Mouse (Mus musculus): ENCODE results near the gene Nxf7. TPM values are rescaled to one million over a fixed set of nuclear protein-coding genes. Genes with fewer than 3 reads are reported as not detected.
"Not testable (repeated sequence)": the region's sequence is repeated elsewhere in the genome, so short reads cannot be mapped to it uniquely, and the experiment has no call there.

Nxf7 gene
- polyA plus RNA-seq (2015; fragmentation: Nextera tagmentation; extraction: Ambion mirVana): 0.43 TPM in 1 of 2 replicates, not detected in the other

DNA sequence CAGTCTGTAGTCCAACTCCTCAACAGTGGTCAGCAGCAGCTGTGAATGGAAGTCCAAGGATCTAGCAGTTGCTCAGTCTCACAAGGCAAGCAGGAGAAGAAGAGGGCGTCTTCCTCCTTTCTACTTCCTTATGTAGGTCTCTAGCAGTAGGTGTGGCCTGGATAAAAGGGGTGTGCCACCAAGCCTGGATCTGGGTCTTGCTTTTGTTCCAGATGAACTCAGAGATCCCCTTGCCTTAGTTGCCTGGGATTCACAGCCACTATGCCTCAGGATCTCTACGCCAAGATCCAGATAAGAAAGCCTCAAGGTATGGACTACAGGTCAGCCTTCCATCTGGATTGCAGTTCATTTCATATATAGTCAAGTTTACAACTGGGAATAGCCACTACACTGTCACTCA, at the start of gene Nxf7:
Nxf7 (minus strand) TSS at position 101 of the 400 bp plus-strand sequence.
- Histone ChIP-seq H3K36me3 (ENCODE audit: control insufficient read depth, insufficient read depth, low read length) (no peaks in the 10 kb centered on the region), H3K9me3 (ENCODE audit: control insufficient read depth, low read length) (peaks cover 4% of the 10 kb centered on the region; the same call in 1 of the 2 replicates), H3K4me2 (ENCODE audit: low read depth, low read length) (no peak within 1 kb of the TSS), H3K4me3 (ENCODE audit: low read length) (no peak within 1 kb of the TSS), H3K9ac (ENCODE audit: low read depth, low read length) (no peak within 1 kb of the TSS), H3K4me1 (ENCODE audit: control insufficient read depth, insufficient read depth, low read length) (no peaks in the 10 kb centered on the region), H3K27ac (ENCODE audit: low read length) (no peak within 1 kb of the TSS), H3K27me3 (replicated peaks; ENCODE audit: control insufficient read depth, insufficient read depth, low read length) (no peaks in the 10 kb centered on the region)
- no peak for ATAC-seq
- WGBS: 76% methylated on average over 2 of the region's 2 CpGs

DNA sequence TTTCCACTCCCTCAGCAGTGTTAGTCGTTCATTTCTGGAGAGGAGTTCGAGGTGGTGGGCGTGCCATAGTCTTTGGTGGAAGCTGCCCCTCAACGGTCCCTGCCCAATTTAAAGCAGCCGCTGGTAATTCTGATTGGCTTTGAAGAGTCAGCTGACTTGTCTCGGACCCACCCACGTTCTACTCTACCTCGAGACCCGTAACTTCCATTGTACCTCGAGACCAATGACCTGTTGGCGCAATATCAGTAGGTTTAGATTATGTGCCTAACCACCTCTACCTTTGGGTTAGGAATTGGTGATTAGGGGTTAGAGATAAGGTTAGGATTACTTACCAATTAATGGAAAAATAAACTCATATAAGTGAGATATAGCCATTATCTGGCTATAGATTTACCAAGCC, 29.0 kb upstream of the Nxf7 start, which contains the start of gene Prame:
Prame (minus strand) TSS at position 101 of the 400 bp plus-strand sequence.
- no peaks in the 10 kb centered on the region for H3K9me3 ChIP-seq (ENCODE audit: control insufficient read depth, low read length)
- ATAC-seq: no peak
- no peaks in the 10 kb centered on the region for H3K27me3 ChIP-seq (replicated peaks; ENCODE audit: control insufficient read depth, insufficient read depth, low read length)
- H3K4me2 ChIP-seq (ENCODE audit: low read depth, low read length): no peak within 1 kb of the TSS
- H3K4me3 ChIP-seq (ENCODE audit: low read length): no peak within 1 kb of the TSS
- no peak within 1 kb of the TSS for H3K27ac ChIP-seq (ENCODE audit: low read length)
- no peaks in the 10 kb centered on the region for H3K36me3 ChIP-seq (ENCODE audit: control insufficient read depth, insufficient read depth, low read length)
- 87% methylated on average over 11 of the region's 11 CpGs for WGBS
- H3K4me1 ChIP-seq (ENCODE audit: control insufficient read depth, insufficient read depth, low read length): no peaks in the 10 kb centered on the region
- no peak within 1 kb of the TSS for H3K9ac ChIP-seq (ENCODE audit: low read depth, low read length)

DNA sequence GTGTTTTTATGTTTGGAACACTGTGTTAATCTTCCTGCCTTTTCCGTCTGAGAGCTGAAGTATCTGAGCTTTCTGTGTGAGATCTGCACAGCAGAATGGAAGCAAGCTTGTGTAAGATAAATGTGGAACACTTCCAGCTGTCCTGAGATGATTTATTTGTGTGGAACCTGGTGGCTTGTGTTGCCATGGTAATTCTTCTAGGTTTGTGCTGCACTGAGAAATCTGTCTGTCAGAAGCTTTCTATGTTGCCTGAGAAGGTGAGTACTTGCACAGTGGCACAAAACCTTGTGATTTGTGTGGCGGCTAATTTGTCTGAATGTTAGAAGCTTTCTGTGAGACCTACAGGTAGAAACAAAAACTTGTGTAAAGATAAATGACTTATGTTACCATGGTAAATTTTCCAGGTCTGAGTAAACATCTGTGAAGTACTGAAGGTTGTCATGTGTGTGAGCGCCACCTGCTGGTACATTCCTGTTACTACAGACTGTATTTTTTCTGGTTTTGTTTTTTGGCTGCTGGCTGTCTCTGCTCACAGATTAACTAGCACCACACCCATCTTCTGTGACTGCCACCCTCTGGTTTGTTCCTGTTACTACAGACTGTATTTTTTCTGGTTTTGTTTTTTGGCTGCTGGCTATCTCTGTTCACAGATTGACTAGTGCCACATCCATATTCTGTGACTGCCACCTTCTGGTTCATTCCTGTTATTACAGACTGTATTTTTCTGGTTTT, 2.9 kb upstream of the Nxf7 start:
- not testable (repeated sequence) for H3K9me3 ChIP-seq (ENCODE audit: control insufficient read depth, low read length); H3K9ac ChIP-seq (ENCODE audit: low read depth, low read length); H3K4me1 ChIP-seq (ENCODE audit: control insufficient read depth, insufficient read depth, low read length); H3K36me3 ChIP-seq (ENCODE audit: control insufficient read depth, insufficient read depth, low read length); H3K4me2 ChIP-seq (ENCODE audit: low read depth, low read length); H3K27ac ChIP-seq (ENCODE audit: low read length); ATAC-seq; H3K4me3 ChIP-seq (ENCODE audit: low read length); H3K27me3 ChIP-seq (replicated peaks; ENCODE audit: control insufficient read depth, insufficient read depth, low read length)
- 54% methylated on average over 3 of the region's 3 CpGs for WGBS

DNA sequence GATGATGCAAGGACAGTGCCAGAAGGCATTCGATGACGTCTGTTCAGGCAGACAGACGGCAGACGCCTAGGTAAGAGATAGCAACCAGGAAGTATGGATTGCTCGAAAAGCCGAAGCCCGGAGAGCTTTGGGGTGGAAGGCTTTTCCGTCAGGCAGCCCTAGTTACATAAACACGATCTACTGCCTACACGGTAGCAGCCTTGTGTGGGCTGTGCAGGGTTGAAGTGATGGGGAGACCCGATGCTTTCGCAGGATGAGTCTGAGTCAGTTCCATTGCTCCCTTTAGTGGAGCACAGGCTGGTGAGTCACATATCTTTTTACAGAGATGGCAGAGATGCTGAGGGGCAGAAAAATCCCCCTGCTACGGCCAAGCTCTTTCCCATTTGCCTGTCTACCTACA, 481 bp downstream of the Nxf7 start:
- no peak overlapping the region for H3K27ac ChIP-seq (ENCODE audit: low read length)
- WGBS: 73% methylated on average over 13 of the region's 13 CpGs
- no peaks in the 10 kb centered on the region for H3K27me3 ChIP-seq (replicated peaks; ENCODE audit: control insufficient read depth, insufficient read depth, low read length)
- H3K4me3 ChIP-seq (ENCODE audit: low read length): no peak overlapping the region
- no peak overlapping the region for H3K4me2 ChIP-seq (ENCODE audit: low read depth, low read length)
- peaks cover 4% of the 10 kb centered on the region; the same call in 1 of the 2 replicates for H3K9me3 ChIP-seq (ENCODE audit: control insufficient read depth, low read length)
- no peaks in the 10 kb centered on the region for H3K36me3 ChIP-seq (ENCODE audit: control insufficient read depth, insufficient read depth, low read length)
- ATAC-seq: no peak
- no peak overlapping the region for H3K9ac ChIP-seq (ENCODE audit: low read depth, low read length)
- H3K4me1 ChIP-seq (ENCODE audit: control insufficient read depth, insufficient read depth, low read length): no peaks in the 10 kb centered on the region

DNA sequence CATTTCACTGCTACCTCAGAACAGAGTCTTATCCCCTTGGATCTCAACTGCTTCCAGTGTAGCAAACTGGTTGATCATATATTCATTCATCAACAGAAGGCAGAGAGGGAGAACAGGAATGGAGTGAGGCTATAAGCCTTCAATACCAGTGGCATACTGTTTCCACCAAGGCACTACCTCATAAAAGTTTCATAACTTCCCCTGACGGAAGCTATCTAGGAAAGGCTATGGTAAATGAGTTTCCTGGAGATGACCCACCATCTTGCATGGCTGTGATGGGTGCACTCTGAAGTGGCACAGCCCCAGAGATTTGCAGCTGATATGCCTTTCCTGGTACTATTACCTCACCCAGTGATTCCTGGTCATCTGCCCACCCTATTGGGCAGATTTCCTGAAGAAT, 22.2 kb downstream of the Nxf7 start:
- Histone ChIP-seq H3K9ac (ENCODE audit: low read depth, low read length) (no peak overlapping the region), H3K27me3 (replicated peaks; ENCODE audit: control insufficient read depth, insufficient read depth, low read length) (no peaks in the 10 kb centered on the region), H3K4me2 (ENCODE audit: low read depth, low read length) (no peak overlapping the region), H3K27ac (ENCODE audit: low read length) (no peak overlapping the region), H3K4me3 (ENCODE audit: low read length) (no peak overlapping the region), H3K4me1 (ENCODE audit: control insufficient read depth, insufficient read depth, low read length) (no peaks in the 10 kb centered on the region), H3K36me3 (ENCODE audit: control insufficient read depth, insufficient read depth, low read length) (no peaks in the 10 kb centered on the region), H3K9me3 (ENCODE audit: control insufficient read depth, low read length) (no peaks in the 10 kb centered on the region)
- 81% methylated on average over 1 of the region's 1 CpGs for WGBS
- no peak for ATAC-seq

DNA sequence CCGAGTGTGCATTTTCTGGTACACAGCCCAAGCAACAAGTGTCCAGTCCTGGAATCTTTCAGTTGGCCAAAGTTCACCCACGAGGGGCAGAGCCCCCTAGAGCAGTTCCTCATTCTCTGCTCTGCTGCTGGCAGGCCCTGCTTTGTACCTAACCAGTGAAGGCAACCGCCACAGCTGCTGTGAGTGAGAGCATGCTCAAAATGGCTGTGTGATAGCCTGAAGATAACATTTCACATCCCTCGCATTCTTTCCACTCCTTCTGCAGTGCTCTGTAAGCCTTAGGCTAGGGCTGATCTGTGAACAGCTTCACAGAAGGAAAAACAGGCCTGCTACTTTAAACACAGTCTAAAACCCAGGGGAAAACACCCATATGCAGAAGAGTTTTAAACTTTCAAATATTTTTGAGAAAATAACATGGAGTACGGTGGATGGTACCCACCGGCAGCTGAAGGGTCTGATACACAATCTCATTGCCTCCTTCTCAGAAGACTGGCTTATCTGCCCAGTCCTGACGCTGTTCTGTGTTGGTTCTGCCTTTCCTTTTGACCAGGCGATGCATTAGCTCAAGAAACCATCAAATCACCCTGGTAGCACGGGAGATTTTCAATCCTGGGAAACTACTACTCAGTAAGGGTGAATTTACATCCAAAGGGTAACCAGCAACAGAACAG, 23.5 kb downstream of the Nxf7 start:
- not testable (repeated sequence) for H3K4me3 ChIP-seq (ENCODE audit: low read length); H3K27ac ChIP-seq (ENCODE audit: low read length); H3K9ac ChIP-seq (ENCODE audit: low read depth, low read length); H3K27me3 ChIP-seq (replicated peaks; ENCODE audit: control insufficient read depth, insufficient read depth, low read length); H3K9me3 ChIP-seq (ENCODE audit: control insufficient read depth, low read length); H3K4me1 ChIP-seq (ENCODE audit: control insufficient read depth, insufficient read depth, low read length); H3K36me3 ChIP-seq (ENCODE audit: control insufficient read depth, insufficient read depth, low read length); H3K4me2 ChIP-seq (ENCODE audit: low read depth, low read length)
- 0 out of 2 replicates have a peak, but pooled peaks have one; percentile 44 for ATAC-seq
- 63% methylated on average over 9 of the region's 9 CpGs for WGBS

DNA sequence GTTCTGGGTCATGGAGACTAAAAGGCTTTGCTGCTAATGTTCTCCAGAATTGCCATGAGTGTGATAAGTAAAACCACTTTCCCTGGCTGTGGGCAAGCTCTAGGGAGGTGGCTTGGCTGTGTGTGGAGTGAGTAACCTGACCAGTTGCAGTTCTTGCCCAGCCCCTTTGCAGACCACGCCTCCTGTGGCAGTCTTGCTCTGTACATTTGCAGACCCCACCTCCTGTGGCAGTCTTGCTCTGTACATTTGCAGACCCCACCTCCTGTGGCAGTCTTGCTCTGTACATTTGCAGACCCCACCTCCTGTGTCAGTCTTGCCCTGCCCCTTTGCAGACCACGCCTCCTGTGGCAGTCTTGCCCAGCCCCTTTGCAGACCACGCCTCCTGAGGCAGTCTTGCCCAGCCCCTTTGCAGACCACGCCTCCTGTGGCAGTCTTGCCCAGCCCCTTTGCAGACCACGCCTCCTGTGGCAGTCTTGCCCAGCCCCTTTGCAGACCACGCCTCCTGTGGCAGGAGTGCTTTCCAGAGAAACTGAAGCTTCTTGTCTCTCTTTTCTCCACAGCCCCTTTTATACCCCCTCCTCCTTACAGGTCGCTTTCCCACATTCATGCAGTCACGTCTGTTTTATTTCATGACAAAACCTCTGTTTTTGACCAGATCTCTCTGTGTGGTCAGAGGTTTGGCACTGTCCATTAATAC, 24.2 kb downstream of the Nxf7 start:
- H3K27me3 ChIP-seq (replicated peaks; ENCODE audit: control insufficient read depth, insufficient read depth, low read length); H3K4me3 ChIP-seq (ENCODE audit: low read length); H3K9me3 ChIP-seq (ENCODE audit: control insufficient read depth, low read length); H3K36me3 ChIP-seq (ENCODE audit: control insufficient read depth, insufficient read depth, low read length); H3K4me2 ChIP-seq (ENCODE audit: low read depth, low read length); H3K27ac ChIP-seq (ENCODE audit: low read length); H3K9ac ChIP-seq (ENCODE audit: low read depth, low read length); H3K4me1 ChIP-seq (ENCODE audit: control insufficient read depth, insufficient read depth, low read length): not testable (repeated sequence)
- WGBS: 14% methylated on average over 8 of the region's 8 CpGs
- ATAC-seq: peak; percentile 59; the same call in 1 of the 2 replicates

DNA sequence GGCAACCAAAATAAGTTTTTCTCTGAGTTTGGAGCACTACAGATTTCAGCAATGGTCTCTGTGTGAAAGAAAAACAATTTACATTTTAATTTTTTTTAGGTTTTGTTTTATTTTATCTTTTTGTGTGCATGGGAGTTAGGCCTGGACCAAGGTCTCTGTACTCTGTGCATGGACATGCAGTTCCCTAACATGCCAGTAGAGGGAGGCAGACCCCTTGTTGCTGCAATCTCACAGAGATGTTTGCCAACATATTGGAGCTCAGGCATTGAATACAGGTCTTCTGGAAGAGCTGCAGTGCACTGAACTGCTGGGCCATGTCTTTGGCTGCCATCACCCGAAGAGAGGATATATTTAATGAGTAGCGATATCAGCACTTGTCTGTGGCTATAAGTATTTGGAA, 29.1 kb downstream of the Nxf7 start:
- not testable (repeated sequence) for H3K9ac ChIP-seq (ENCODE audit: low read depth, low read length); H3K4me3 ChIP-seq (ENCODE audit: low read length); H3K9me3 ChIP-seq (ENCODE audit: control insufficient read depth, low read length); H3K4me2 ChIP-seq (ENCODE audit: low read depth, low read length); H3K4me1 ChIP-seq (ENCODE audit: control insufficient read depth, insufficient read depth, low read length); H3K27ac ChIP-seq (ENCODE audit: low read length); H3K27me3 ChIP-seq (replicated peaks; ENCODE audit: control insufficient read depth, insufficient read depth, low read length); H3K36me3 ChIP-seq (ENCODE audit: control insufficient read depth, insufficient read depth, low read length)
- WGBS: 29% methylated on average over 1 of the region's 2 CpGs
- ATAC-seq: peak; percentile 62; the same call in 1 of the 2 replicates

DNA sequence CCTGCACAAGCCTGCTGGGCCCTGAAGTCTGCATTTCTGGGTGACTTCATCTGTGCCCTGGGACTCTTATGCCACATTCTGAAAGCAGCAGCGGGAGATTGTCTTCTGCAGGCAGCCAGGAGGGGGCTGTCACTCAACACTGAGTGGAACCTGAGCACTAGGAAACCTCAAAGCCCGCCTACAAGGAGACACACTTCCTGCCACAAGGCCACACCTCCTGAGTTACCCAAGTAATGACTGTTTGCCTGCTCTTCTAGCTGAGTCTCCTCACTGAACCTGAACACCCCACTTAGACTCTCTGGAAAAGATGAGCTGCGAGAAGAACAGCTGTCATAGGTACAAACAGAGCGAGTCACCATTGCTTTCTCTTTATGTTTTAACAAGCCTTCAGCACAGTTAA, 33.6 kb downstream of the Nxf7 start:
- H3K27me3 ChIP-seq (replicated peaks; ENCODE audit: control insufficient read depth, insufficient read depth, low read length); H3K4me3 ChIP-seq (ENCODE audit: low read length); H3K4me2 ChIP-seq (ENCODE audit: low read depth, low read length); H3K4me1 ChIP-seq (ENCODE audit: control insufficient read depth, insufficient read depth, low read length); H3K27ac ChIP-seq (ENCODE audit: low read length); ATAC-seq; H3K9ac ChIP-seq (ENCODE audit: low read depth, low read length); H3K9me3 ChIP-seq (ENCODE audit: control insufficient read depth, low read length); H3K36me3 ChIP-seq (ENCODE audit: control insufficient read depth, insufficient read depth, low read length): not testable (repeated sequence)
- 45% methylated on average over 4 of the region's 4 CpGs for WGBS

Data from intestine, embryonic 16.5 days (tissue).